Mouse (Mus musculus) cerebellum, adult 9-10 months (tissue): ENCODE measurements around the gene Tnn.

Experiments used
- DNase-seq: peaks from one replicate; pipeline ENCODE4 v3.0.0; 2022

Gene Tnn

DNA sequence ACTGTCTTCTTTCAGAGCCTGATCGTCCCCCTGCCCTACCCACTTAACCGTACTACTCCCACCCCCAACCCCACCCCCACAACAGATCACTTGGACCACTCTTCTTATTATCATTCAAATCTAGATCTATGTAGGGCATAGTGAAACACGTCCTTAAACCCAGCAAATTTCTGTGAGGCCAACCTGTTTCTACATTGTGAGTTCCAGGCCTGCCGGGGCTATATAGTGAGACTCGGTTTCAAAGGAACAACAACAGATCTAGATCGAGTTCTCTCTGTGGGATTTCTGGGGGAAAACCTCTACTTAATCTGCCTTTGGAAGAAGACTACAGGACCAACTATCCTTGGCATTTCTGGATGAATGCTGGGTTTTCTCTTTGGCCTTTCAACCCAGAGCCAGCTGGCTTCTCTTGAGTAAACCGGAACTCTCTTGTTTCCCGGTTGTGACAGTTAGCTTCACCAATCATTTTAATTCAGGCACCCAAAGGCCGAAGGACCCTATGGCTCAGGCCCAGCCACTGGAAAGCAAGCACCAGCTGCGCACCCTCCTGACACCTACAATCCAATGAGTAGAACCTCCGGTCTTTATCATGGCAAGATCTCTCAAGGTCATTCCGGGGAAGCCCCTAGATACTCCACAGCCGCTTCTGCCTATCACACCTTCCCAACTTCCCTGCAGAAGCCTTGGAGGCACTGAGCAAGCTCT lies 110.0 kb downstream of the Tnn start:
- DNase-seq: no peak

DNA sequence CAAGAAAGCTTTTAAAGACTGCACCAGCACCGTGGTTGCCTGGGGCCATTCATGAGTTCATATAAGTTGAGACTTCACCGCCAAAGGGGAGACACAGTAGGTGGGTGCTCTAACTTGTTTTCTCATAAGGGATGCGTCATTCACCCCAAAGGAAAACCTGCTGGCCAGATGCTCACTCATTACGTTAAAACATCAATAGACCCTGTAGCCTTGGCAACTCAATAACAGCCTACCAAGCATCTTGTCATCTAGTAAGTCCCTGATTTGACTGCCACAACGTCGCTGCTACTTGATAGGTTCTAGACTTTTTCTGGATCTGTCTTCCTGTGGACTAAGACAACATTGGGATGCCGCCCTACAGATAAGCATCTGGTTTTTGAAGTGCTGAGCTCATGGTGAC lies 111.0 kb downstream of the Tnn start:
- no peak for DNase-seq

DNA sequence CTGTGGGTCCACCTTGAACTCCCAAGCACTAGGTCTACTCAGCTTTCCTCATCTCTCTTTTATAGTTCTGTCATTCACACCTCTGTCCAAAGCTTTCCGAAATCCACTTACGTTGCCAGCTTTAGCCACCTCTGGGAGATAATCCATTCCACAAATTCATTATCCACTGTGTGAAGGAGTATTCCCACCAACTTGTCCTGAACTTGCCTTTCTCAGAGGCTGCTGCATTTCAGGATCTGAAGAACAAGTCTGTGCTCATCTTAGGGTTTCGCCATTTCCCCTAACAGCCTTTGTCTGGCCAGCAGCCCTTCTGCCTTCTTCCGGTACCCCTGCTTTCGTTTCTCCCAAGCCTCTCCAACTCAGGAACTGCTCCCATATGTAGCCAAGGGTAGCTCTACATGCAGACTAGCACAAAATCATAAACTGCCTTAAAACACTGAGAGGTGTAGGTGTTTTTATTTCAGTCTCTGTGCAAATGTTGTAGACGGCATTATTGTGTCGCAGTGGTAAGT lies 112.1 kb downstream of the Tnn start:
- DNase-seq: no peak

DNA sequence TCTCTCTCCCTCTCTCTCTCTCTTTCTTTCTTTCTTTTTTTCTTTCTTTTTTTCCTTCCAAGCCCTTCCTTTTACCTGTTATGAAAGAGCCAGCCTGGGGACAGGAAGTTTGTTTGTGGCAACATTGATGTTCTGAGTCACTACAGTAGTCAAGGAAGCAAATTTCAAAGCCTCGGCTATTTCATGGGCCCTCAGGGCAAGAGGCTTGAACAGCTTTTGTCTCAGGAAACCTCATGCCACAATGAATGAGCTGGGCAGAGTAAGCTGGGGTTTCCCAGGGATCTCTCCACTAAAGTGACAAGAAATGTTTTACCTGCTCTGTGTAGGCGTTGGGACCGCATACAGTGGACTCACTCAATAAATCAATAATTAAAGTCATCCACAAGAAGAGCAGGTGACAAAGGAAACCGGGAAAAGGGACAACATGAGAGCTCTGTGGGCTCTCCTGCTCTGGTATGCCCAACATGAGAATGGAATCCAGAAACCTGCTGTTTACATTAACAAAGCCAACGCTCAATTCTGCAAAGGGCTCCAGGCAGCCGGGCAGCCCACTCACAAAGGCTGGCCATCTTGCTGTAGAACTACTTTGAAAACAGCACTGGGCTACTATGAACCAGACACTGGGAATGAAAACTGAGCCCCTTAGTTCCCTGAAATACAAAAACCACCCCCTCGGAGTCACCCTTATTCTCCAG lies 113.3 kb downstream of the Tnn start:
- DNase-seq: no peak

DNA sequence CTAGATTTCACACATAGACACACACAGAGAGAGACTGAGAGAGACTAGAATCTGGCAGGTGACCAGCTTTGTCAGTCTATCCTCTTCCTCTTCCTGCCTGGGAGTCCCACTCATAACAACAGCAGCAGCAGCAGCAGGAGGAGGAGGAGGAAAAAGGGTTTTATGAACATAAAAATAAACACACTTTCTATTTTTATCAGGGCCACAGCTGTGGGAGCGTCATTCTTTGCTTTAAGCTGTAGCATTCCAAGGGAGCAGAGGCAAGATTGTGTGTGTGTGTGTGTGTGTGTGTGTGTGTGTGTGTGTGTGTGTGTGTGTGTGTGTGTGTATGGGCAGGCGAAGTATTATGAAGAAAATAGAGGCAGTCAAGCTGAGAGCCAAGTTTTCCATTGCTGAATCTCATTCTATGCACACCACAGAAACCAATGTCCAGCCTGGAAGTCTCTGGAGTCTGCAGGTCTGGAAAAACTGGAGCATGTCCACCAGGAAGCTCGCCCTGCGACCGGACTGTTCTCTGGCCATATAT lies 116.3 kb downstream of the Tnn start:
- DNase-seq: no peak

DNA sequence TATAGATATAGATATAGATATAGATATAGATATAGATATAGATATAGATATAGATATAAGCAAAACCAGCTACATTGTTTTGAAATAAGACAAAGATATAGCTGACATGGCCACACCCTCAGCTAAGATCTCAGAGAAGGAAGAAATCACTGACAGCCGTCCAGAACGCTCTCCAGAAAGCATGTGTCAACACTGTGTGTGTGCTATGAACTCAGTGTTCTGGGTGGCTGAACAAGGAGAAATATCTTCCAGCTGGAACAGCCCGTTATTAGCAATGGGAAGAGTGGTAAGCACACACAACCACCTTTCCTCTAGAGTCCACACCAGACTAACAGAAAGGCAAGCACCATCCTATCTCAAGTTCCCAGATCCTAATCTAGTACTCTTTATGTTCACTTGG lies 117.8 kb downstream of the Tnn start:
- no peak for DNase-seq
